Mouse (Mus musculus): Measurements from ENCODE around the gene Cdca8.

The Cdca8 gene

DNA sequence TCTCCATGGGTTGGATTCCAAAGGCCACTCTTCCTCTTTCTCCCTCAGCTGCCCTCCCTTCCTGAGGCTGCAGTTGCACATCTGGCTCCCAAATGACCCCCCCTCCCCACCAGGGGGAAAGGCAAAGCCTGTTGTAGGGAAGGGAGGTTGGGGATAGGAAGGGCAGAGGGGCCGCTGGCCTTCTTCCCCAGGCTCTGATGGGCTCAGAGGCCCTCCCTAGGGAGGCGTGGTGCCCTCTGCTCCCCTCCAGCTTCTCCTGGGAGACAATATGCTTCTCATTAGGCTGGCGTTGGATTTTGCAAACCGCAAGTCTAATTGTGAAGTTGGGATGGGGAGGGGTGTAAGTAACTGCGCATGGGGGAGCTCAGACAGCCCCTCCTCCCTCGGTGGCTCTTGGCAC lies 29.6 kb upstream of the Cdca8 start:
- no peak for TF ChIP-seq GATA4 (IDR thresholded peaks at IDR 0.05; ENCODE audit: insufficient replicate concordance, low read length)

DNA sequence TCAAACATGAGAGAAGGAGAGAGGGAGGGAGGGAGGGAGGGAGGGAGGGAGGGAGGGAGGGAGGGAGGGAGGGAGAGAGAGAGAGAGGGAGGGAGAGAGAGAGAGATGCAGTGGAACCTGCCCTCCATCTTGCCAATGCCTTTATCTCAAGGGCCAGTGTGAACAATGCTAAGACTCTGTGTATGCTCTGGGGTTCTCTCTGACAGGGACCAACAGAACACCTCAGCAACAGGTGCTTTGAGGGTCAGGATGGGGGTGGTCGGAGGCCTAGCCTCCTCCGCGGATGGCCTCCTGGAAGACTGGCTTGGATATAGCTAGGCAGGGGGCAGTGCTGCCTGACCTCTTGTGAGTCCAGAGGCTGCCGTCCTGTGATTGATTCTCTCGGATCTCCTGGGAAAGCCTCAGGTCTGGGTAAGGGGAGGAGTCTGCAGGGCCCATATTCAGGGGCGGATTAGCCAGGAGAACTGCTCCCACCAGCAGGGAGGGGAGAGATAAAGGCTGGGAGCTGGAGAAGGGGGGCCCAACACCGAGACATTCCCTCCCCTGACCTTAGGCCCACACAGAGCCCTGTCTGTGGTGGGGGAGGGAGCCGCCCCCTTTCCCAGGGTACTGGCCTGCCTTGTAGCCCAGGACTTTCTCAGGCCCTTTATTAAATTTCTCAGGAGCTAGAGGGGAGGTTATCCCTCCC lies 25.9 kb upstream of the Cdca8 start:
- no peak for TF ChIP-seq GATA4 (IDR thresholded peaks at IDR 0.05; ENCODE audit: insufficient replicate concordance, low read length)

GRCm38 (mm10) chr4:124962576-124962975 lies 23.5 kb upstream of the Cdca8 start:
- no peak for TF ChIP-seq GATA4 (IDR thresholded peaks at IDR 0.05; ENCODE audit: insufficient replicate concordance, low read length)

DNA sequence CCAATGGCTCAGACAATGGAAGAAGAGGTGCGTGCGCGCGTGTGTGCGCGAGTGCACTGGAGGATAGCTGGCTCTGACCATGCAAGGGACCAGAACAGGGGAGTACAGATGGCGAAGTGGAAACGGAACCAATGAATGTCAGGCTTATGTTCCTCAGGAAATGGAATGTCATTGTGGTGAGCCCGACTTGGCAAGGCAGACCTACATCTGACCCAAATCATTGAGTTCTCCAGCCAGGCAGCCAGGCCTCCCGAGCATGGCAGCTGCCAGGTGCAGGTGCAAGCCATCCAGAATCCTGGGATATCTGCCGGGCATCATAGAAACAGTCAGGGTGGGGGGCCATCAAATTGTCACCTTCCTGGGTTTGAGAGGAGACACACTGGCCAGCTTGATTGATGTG lies 21.8 kb upstream of the Cdca8 start:
- TF ChIP-seq GATA4 (IDR thresholded peaks at IDR 0.05; ENCODE audit: insufficient replicate concordance, low read length), result no peak

- TF ChIP-seq GATA4 (IDR thresholded peaks at IDR 0.05; ENCODE audit: insufficient replicate concordance, low read length), result no peak
Observed at GRCm38 (mm10) chr4:124959062-124959461, 20.0 kb upstream of the Cdca8 start.

DNA sequence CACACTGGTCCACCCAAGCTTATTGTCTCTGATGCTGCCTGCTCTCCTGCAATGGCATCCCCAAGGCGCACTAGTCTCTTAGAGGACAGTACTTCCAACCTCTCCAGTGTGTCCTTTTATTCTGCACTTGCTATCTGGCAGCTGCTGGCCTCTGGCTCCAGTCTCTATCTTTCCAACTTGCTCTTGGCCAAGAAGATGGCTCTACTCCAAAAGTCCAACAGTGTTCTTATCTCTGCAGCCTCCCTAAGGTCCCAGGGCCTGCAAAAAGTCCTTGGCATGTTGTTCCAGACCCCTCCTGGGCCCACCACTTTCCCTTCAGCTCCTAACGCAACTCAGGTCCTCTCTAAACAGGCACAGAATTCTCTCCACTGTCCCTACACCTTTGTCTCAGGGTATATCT lies 18.2 kb upstream of the Cdca8 start:
- TF ChIP-seq GATA4 (IDR thresholded peaks at IDR 0.05; ENCODE audit: insufficient replicate concordance, low read length), result no peak

- no peak for TF ChIP-seq GATA4 (IDR thresholded peaks at IDR 0.05; ENCODE audit: insufficient replicate concordance, low read length)
Observed at GRCm38 (mm10) chr4:124953546-124953945, 14.4 kb upstream of the Cdca8 start.

- no peak for TF ChIP-seq GATA4 (IDR thresholded peaks at IDR 0.05; ENCODE audit: insufficient replicate concordance, low read length)
Observed at GRCm38 (mm10) chr4:124951036-124951433, 11.9 kb upstream of the Cdca8 start.

DNA sequence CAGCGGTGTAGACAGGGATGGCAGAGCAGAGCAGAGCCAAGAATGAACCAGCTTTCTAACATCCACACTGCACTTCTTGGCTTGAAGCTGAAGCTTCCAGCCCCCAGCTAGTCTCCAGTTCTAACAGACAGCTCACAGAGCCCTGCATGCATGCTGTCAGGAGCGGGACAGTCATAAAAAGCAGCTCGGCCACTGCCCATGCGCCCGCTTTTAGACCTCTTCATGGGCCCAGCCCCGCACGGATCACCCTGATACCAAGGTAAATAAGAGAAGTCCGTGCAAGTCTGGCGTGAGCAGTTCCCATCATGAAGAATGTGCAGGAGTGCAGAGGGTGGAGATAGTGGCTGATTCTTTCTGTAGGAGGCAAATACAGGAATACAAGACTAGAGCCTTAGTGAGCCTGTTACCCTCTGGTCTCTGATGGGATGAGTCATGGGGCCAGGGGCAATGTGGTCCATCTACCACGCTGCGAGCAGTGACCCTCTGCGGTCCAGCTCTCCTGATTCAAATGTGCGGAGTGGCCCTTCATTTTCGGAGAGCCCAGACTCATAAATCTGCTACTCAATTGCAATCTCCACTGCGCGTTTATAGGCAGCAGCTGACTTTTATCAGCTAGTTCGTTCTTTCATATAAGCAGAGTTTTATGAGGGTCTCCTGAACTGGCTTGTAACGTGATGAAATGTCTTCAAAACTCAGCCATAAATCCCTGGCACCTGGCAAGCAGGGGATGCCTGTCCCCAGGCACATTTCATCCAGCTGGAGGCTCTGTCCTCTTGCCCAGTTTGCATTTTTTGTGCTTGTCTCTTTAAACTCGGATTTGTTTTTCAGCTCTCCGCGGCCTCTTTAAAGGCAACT lies 11.3 kb upstream of the Cdca8 start:
- TF ChIP-seq GATA4 (IDR thresholded peaks at IDR 0.05; ENCODE audit: insufficient replicate concordance, low read length), result no peak

- TF ChIP-seq GATA4 (IDR thresholded peaks at IDR 0.05; ENCODE audit: insufficient replicate concordance, low read length), result no peak
Observed at GRCm38 (mm10) chr4:124949488-124949887, 10.4 kb upstream of the Cdca8 start.

- TF ChIP-seq GATA4 (IDR thresholded peaks at IDR 0.05; ENCODE audit: insufficient replicate concordance, low read length), result no peak
Observed at GRCm38 (mm10) chr4:124944961-124945360, 5.8 kb upstream of the Cdca8 start.

DNA sequence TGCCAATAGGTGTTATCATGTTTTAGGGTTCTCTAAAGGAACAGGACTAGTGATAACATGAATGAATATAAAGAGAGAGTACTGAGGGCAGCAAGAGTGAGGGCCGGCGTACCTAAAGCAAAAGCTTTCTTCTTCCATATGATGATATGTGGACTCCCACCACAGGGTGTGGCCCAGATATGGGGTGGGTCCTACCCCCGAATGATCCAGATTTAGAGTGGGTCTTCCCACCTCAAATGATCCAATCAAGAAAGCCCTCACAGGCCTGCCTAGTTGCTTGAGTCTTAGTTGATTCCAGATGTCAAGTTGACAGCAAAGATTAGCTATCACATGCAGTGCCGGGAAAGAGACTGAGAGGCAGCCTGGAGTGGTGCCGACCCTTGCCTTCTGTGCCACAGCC lies 4.7 kb upstream of the Cdca8 start:
- no peak for TF ChIP-seq GATA4 (IDR thresholded peaks at IDR 0.05; ENCODE audit: insufficient replicate concordance, low read length)

GRCm38 (mm10) chr4:124943022-124943421 lies 3.9 kb upstream of the Cdca8 start:
- TF ChIP-seq GATA4 (IDR thresholded peaks at IDR 0.05; ENCODE audit: insufficient replicate concordance, low read length), result no peak

DNA sequence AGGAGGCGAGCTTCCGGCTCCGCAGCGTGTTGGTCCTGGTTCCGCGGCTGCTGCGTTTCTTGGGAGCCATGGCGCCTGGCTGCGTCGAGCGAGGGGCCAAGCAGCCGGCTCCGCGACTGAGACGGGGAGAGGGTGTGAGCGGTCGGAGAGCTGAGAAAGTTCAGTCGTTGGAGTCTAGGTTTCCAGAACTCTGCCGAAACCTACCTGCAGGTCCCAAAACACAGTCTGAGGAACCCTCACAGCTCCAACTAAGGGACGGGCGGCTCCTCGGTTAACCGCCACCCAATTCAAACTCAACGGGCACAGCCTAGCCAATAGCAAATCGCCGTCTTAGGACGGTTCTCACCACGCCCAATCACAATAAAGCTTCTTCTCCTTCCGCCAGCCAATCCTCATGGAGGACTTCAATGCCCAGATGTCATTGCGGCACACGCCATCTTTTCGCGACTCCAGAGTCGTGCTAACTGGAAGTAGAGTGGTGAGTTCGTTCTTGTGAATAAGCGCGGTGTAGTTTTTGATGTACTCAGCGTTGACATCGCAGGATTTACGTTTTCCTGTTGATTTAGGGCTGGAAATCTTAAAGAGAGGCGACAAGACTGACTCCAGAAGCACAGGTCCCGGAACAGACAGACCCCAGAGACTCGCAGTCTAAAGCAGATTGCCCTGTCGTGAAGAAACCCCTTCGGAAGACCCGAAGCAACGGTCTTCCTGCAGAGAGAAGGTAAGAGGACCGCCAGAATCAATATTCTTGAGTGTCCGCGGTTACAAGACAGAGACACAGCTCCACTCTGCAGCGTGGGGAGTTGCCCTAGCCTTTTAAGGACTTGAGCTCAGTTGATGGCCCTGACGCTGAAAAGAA lies 2.3 kb downstream of the Cdca8 start, which contains the start of gene 9930104L06Rik:
9930104L06Rik (plus strand) TSS at position 436 of the 859 bp plus-strand sequence.
- TF ChIP-seq GATA4 (IDR thresholded peaks at IDR 0.05; ENCODE audit: insufficient replicate concordance, low read length), result no peak

- TF ChIP-seq GATA4 (IDR thresholded peaks at IDR 0.05; ENCODE audit: insufficient replicate concordance, low read length), result no peak
Observed at GRCm38 (mm10) chr4:124928102-124928501, 11.0 kb downstream of the Cdca8 start.
